Mouse (Mus musculus): Measurements from ENCODE around the gene Tspan17. TPM values are rescaled to one million over a fixed set of nuclear protein-coding genes. Genes with fewer than 3 reads are reported as not detected.

The Tspan17 gene
- polyA plus RNA-seq, 1 experiment from 2014 or later, result 80.8 TPM

DNA sequence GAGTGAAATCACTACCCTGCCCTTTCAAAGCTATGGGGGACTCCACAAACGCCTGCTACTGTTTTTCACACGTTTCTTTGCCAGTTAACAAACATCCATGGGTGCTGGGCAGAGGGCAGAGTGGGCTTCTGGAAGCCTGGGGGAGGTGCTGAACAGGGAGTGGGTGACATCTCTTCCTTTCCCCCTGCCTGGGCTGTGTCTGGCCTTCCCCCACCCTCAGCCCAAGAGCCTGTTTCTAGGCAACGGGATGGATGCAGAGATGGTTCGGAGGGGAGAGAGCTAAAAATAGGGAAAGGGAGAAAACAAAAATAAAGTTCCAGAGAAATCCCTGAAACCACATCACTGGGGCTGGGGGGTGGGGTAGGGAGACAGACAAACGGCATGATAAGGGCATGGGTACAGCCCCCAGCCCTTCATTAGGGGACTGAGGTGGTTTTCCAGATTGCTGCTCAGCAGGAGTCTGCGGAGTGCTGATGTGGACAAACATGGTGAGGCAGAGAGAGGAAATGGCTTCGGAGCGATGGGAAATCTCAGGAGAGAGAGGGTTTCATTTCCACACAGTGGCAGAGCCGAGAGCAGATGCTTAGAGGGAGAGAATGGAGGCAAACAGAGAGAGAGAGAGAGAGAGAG lies 33.9 kb upstream of the Tspan17 start:
- Histone ChIP-seq H3K27ac (replicated peaks) (peak overlapping the region; percentile 80), H3K4me3 (no peak overlapping the region), H3K4me2 (peak overlapping the region; percentile 32), H3K9ac (peak overlapping the region; percentile 23; the same call in 1 of the 2 replicates), H3K36me3 (no peaks in the 10 kb centered on the region), H3K4me1 (replicated peaks) (peaks cover 73% of the 10 kb centered on the region), H3K27me3 (peaks cover 29% of the 10 kb centered on the region), H3K9me3 (no peaks in the 10 kb centered on the region)
- ATAC-seq (ENCODE audit: low read depth), result no peak
- 10% methylated on average over 9 of the region's 9 CpGs for WGBS

DNA sequence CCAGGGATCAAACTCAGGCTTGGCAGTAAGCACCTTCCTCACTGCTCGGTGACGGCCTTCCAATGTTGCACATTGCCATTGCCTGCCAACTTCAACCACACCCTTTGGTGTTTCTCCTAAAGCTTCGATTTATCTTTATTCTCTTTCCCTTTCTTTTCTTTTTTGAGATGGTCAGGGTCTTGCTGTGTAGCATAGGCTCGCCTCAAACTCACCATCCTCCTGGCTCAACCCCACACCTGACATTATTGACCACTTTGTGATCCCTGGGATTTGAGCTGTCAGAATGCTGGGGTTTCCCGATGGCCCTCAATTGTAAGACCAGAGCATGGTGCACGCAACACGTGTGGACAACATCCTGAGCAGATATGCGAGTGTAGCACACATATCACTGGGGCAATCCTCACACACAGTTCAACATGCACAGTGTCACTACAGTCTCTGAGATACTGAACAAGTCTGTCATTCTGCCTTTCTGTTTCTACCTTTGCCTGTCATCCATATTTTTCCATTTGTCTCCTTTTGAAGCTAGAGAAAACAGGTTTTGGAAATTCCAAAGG lies 32.9 kb upstream of the Tspan17 start:
- no peak overlapping the region for H3K4me2 ChIP-seq
- H3K4me3 ChIP-seq, result no peak overlapping the region
- 89% methylated on average over 8 of the region's 8 CpGs for WGBS
- no peaks in the 10 kb centered on the region for H3K9me3 ChIP-seq
- no peak overlapping the region for H3K9ac ChIP-seq
- H3K27me3 ChIP-seq, result peaks cover 29% of the 10 kb centered on the region
- H3K36me3 ChIP-seq, result no peaks in the 10 kb centered on the region
- H3K27ac ChIP-seq (replicated peaks), result peak overlapping the region; percentile 80; the same call in 1 of the 2 replicates
- peaks cover 72% of the 10 kb centered on the region for H3K4me1 ChIP-seq (replicated peaks)
- no peak for ATAC-seq (ENCODE audit: low read depth)

- H3K9ac ChIP-seq, result peak overlapping the region; percentile 71
- H3K27me3 ChIP-seq, result peaks cover 27% of the 10 kb centered on the region
- H3K4me3 ChIP-seq, result peak overlapping the region; percentile 43
- peak overlapping the region; percentile 94 for H3K27ac ChIP-seq (replicated peaks)
- H3K9me3 ChIP-seq, result no peaks in the 10 kb centered on the region
- ATAC-seq (ENCODE audit: low read depth), result peak; percentile 4
- H3K4me2 ChIP-seq, result peak overlapping the region; percentile 84
- H3K4me1 ChIP-seq (replicated peaks), result peaks cover 72% of the 10 kb centered on the region
- 38% methylated on average over 10 of the region's 10 CpGs for WGBS
- no peaks in the 10 kb centered on the region for H3K36me3 ChIP-seq
These were observed 31.9 kb upstream of the Tspan17 start for GRCm38 (mm10) chr13:54757093-54757830.

GRCm38 (mm10) chr13:54758045-54758755 lies 31.0 kb upstream of the Tspan17 start:
- Histone ChIP-seq H3K4me3 (peak overlapping the region; percentile 43), H3K27me3 (peaks cover 29% of the 10 kb centered on the region), H3K9me3 (no peaks in the 10 kb centered on the region), H3K9ac (peak overlapping the region; percentile 71), H3K27ac (replicated peaks) (peak overlapping the region; percentile 94), H3K4me2 (peak overlapping the region; percentile 84), H3K4me1 (replicated peaks) (peaks cover 68% of the 10 kb centered on the region), H3K36me3 (no peaks in the 10 kb centered on the region)
- WGBS, result under 1% methylated on average over 43 of the region's 43 CpGs
- ATAC-seq (ENCODE audit: low read depth), result peak; percentile 82

- 1% methylated on average over 29 of the region's 29 CpGs for WGBS
- Histone ChIP-seq H3K9ac (peak overlapping the region; percentile 71), H3K27me3 (peaks cover 33% of the 10 kb centered on the region), H3K9me3 (no peaks in the 10 kb centered on the region), H3K4me1 (replicated peaks) (peaks cover 64% of the 10 kb centered on the region), H3K4me3 (peak overlapping the region; percentile 43), H3K4me2 (peak overlapping the region; percentile 84), H3K27ac (replicated peaks) (peak overlapping the region; percentile 94), H3K36me3 (no peaks in the 10 kb centered on the region)
- peak; percentile 17 for ATAC-seq (ENCODE audit: low read depth)
These were observed 30.3 kb upstream of the Tspan17 start for GRCm38 (mm10) chr13:54758756-54759470.

DNA sequence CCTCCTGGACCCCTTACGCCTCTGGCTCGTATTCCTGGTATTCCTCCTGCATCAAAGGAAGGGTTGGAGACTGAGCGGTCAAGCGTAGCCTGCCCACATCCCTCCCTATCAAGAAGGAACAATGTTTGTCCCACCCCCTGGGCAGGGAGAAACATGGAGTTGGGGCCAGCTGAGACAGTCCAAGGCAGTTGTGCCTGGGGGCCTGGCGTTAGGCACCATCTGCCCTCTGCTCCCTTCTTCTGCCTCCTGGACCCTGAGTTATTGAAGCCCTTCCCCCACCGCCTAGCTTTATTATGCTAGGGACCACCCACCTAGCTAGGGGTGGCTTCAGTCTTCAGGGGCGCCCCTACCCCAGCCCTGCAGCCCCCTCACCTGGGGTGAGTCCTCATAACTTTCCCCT lies 29.7 kb upstream of the Tspan17 start:
- H3K4me1 ChIP-seq (replicated peaks), result peaks cover 60% of the 10 kb centered on the region
- peak overlapping the region; percentile 71 for H3K9ac ChIP-seq
- no peaks in the 10 kb centered on the region for H3K36me3 ChIP-seq
- H3K4me3 ChIP-seq, result peak overlapping the region; percentile 43
- peak overlapping the region; percentile 84 for H3K4me2 ChIP-seq
- peak overlapping the region; percentile 94; the same call in 1 of the 2 replicates for H3K27ac ChIP-seq (replicated peaks)
- no peaks in the 10 kb centered on the region for H3K9me3 ChIP-seq
- no peak for ATAC-seq (ENCODE audit: low read depth)
- H3K27me3 ChIP-seq, result peaks cover 39% of the 10 kb centered on the region
- 6% methylated on average over 7 of the region's 7 CpGs for WGBS

DNA sequence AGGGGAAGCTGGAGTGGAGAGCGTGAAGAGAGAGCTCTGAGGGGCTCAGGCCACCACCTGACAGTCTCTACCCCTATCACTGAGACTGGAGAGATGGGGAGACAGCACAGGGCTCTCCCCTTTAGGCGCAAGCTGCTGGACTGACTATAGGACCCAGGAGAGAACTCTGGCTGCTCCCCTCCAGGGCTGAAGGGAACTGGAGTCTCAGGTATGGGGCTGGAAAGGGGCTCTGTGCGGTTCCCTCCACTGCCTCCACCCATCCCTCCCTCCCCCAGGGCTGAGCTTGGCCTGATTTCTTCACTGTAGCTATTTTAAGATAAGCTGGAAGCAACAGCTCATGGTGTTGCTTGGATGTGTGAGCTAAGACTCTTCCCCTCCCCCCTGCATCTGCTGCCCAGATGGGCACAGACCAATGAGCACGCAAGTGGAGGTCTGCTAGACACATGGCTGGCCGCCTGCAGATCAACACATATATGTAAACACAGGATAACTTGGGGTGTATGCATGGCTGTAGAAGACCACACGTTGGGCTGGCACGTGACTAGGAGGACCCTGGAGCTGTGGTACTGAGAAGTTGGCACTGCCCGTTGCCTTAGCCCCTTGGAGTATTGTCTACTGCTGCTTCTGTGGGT lies 28.9 kb upstream of the Tspan17 start:
- H3K4me2 ChIP-seq, result no peak overlapping the region
- peaks cover 57% of the 10 kb centered on the region for H3K4me1 ChIP-seq (replicated peaks)
- no peaks in the 10 kb centered on the region for H3K9me3 ChIP-seq
- no peak overlapping the region for H3K4me3 ChIP-seq
- peaks cover 47% of the 10 kb centered on the region for H3K27me3 ChIP-seq
- H3K9ac ChIP-seq, result no peak overlapping the region
- H3K36me3 ChIP-seq, result no peaks in the 10 kb centered on the region
- ATAC-seq (ENCODE audit: low read depth), result no peak
- 63% methylated on average over 8 of the region's 8 CpGs for WGBS
- no peak overlapping the region for H3K27ac ChIP-seq (replicated peaks)

DNA sequence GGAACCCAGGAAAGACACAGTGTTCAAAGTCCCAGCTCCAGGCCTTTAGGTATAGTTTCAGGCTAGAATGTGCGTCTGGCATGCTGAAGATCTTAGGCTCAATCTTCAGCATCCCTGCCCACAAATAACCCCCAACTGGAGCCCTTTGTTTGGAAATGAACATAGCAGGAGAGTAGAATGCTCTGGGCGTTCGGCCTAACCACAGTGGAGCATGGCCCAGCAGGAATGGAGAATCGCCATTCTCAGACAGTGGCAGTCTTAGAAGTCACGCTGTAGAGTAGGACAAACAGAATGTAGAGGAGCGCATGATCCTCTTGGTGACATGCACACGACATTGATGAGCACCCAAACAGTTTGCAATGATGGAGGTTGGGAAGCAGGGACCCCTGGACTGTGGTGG lies 28.3 kb upstream of the Tspan17 start:
- Histone ChIP-seq H3K9ac (no peak overlapping the region), H3K9me3 (no peaks in the 10 kb centered on the region), H3K4me2 (no peak overlapping the region), H3K4me3 (no peak overlapping the region), H3K36me3 (no peaks in the 10 kb centered on the region), H3K27me3 (peaks cover 53% of the 10 kb centered on the region), H3K4me1 (replicated peaks) (peaks cover 57% of the 10 kb centered on the region), H3K27ac (replicated peaks) (no peak overlapping the region)
- WGBS, result 73% methylated on average over 7 of the region's 7 CpGs
- no peak for ATAC-seq (ENCODE audit: low read depth)

GRCm38 (mm10) chr13:54765281-54766191 lies 23.6 kb upstream of the Tspan17 start:
- ATAC-seq (ENCODE audit: low read depth), result peak; percentile 58
- Histone ChIP-seq H3K4me2 (peak overlapping the region; percentile 70), H3K4me3 (peak overlapping the region; percentile 47), H3K27ac (replicated peaks) (peak overlapping the region; percentile 47; the same call in 1 of the 2 replicates), H3K9me3 (no peaks in the 10 kb centered on the region), H3K36me3 (no peaks in the 10 kb centered on the region), H3K4me1 (replicated peaks) (peaks cover 22% of the 10 kb centered on the region), H3K9ac (peak overlapping the region; percentile 68), H3K27me3 (peaks cover 65% of the 10 kb centered on the region)
- 5% methylated on average over 44 of the region's 44 CpGs for WGBS

DNA sequence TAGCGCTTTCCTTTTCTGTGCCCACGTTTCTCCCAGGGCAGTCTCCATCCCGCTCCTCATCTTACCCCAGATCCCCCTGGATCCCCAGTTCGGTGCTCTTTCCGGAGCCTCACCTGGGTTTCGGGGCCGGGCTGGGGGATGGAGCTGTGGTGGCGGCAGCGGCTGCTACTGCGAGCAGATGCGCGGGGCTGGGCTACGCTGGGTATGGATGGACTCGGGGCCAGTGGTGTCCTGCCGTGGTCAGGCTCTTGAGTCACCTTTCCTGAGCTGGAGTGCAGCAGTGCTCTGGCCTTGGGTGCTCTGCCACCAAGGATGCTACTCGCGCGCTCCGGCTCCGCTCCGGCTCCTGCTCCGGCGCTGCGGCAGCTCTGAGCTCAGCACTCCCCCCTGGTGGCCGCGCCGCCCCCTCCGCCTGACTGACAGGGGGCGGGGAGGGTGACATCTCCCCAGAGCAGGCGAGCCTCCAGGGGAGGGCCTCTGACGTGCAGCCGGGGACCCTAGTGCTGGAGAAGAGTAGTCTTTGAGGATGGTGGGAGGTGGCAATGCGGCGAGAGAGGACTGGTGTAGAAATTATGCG lies 22.9 kb upstream of the Tspan17 start, which contains the start of gene Sncb:
Sncb (minus strand) TSS at position 404 of the 577 bp plus-strand sequence.
- Histone ChIP-seq H3K9ac (peak within 1 kb of the TSS; percentile 68), H3K36me3 (no peaks in the 10 kb centered on the region), H3K9me3 (no peaks in the 10 kb centered on the region), H3K4me1 (replicated peaks) (peaks cover 22% of the 10 kb centered on the region), H3K27me3 (peaks cover 62% of the 10 kb centered on the region), H3K4me3 (peak within 1 kb of the TSS; percentile 47), H3K4me2 (peak within 1 kb of the TSS; percentile 70), H3K27ac (replicated peaks) (peak within 1 kb of the TSS; percentile 47; the same call in 1 of the 2 replicates)
- ATAC-seq (ENCODE audit: low read depth), result peak; percentile 87
- WGBS, result under 1% methylated on average over 35 of the region's 35 CpGs

Measured in neural tube, embryonic 13.5 days (tissue).